Mouse (Mus musculus) adrenal gland, postnatal 10 days (tissue): Measurements from ENCODE around the gene Vangl1. TPM values are rescaled to one million over a fixed set of nuclear protein-coding genes. Genes with fewer than 3 reads are reported as not detected.

ENCODE experiments used
- DNase-seq: peaks from one replicate; pipeline ENCODE4 v3.0.0; 2021; ENCODE audit warnings: mixed read lengths
- total RNA-seq, 2 experiments: library from RNA; stranded (reverse); gene quantifications; 2 replicates each; pipeline ENCODE4 v1.2.3; 2021

Vangl1 gene
- total RNA-seq, 2 experiments from 2014 or later = 26.9 to 27.9 TPM

- DNase-seq = no peak
Measured at GRCm38 (mm10) chr3:102198446-102198845, 6.0 kb downstream of the Vangl1 start.

- no peak for DNase-seq
Measured at GRCm38 (mm10) chr3:102197746-102198145, 6.7 kb downstream of the Vangl1 start.

GRCm38 (mm10) chr3:102197152-102197551 lies 7.3 kb downstream of the Vangl1 start:
- DNase-seq = no peak

- DNase-seq = no peak
Measured at GRCm38 (mm10) chr3:102196166-102196565, 8.3 kb downstream of the Vangl1 start.

- no peak for DNase-seq
Measured at GRCm38 (mm10) chr3:102195762-102196161, 8.7 kb downstream of the Vangl1 start.

GRCm38 (mm10) chr3:102194291-102195051 lies 10.0 kb downstream of the Vangl1 start:
- DNase-seq = no peak

GRCm38 (mm10) chr3:102193488-102194290 lies 10.8 kb downstream of the Vangl1 start:
- peak; percentile 39 for DNase-seq

- DNase-seq = peak; percentile 35
Measured at GRCm38 (mm10) chr3:102192621-102193020, 11.9 kb downstream of the Vangl1 start.

- peak; percentile 43 for DNase-seq
Measured at GRCm38 (mm10) chr3:102191575-102191974, 12.9 kb downstream of the Vangl1 start.

GRCm38 (mm10) chr3:102190642-102191041 lies 13.9 kb downstream of the Vangl1 start:
- no peak for DNase-seq

- DNase-seq = no peak
Measured at GRCm38 (mm10) chr3:102190015-102190414, 14.5 kb downstream of the Vangl1 start.

GRCm38 (mm10) chr3:102188972-102189371 lies 15.5 kb downstream of the Vangl1 start:
- no peak for DNase-seq

GRCm38 (mm10) chr3:102187401-102187800 lies 17.1 kb downstream of the Vangl1 start:
- no peak for DNase-seq

- no peak for DNase-seq
Measured at GRCm38 (mm10) chr3:102184721-102185120, 19.8 kb downstream of the Vangl1 start.

- no peak for DNase-seq
Measured at GRCm38 (mm10) chr3:102182601-102183000, 21.9 kb downstream of the Vangl1 start.

- peak; percentile 71 for DNase-seq
Measured at GRCm38 (mm10) chr3:102181191-102181590, 23.3 kb downstream of the Vangl1 start.

GRCm38 (mm10) chr3:102180746-102181145 lies 23.7 kb downstream of the Vangl1 start:
- peak; percentile 81 for DNase-seq

GRCm38 (mm10) chr3:102179869-102180268 lies 24.6 kb downstream of the Vangl1 start:
- no peak for DNase-seq

- no peak for DNase-seq
Measured at GRCm38 (mm10) chr3:102177837-102178615, 26.5 kb downstream of the Vangl1 start.

GRCm38 (mm10) chr3:102176116-102176515 lies 28.4 kb downstream of the Vangl1 start:
- no peak for DNase-seq

GRCm38 (mm10) chr3:102175701-102176100 lies 28.8 kb downstream of the Vangl1 start:
- no peak for DNase-seq

- DNase-seq = peak; percentile 26
Measured at GRCm38 (mm10) chr3:102174118-102174865, 30.2 kb downstream of the Vangl1 start.
